Mouse (Mus musculus) heart, postnatal 0 days (tissue): ENCODE data around the gene Pitpnm1.

Experiments
- CTCF ChIP-seq: IDR thresholded peaks from 2 replicates; pipeline ENCODE4 v1.5.1; 2016; ENCODE audit warnings: antibody characterized with exemption, control low read depth, low read depth
- EP300 ChIP-seq: IDR thresholded peaks from 2 replicates; pipeline ENCODE4 v1.6.1; 2016; ENCODE audit warnings: antibody characterized with exemption, low read depth

DNA sequence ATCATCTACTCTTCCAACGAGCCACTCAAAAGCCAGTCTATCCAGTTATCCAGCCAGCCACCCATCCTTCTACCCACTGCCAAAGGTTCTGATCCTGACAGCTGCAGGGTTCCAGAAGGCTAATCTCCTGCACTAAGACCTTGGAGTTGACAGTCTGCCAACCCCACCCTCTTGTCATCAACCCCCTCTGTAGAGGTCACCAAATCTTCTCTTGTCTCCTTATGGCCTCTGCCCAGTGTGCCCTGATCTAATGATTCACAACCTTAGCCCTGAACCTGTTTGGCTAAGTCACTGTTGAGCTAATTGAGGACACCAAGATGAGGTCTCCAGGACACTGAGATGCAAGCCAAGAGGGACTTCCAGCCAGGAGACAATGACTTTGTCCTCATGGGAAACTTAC is 20.2 kb upstream of the Pitpnm1 start:
- TF ChIP-seq CTCF = no peak
- TF ChIP-seq EP300 = no peak
